Mouse (Mus musculus) megakaryocyte, embryonic 14.5 days (primary cell): Measurements from ENCODE around the gene Loxl3. TPM values are rescaled to one million over a fixed set of nuclear protein-coding genes. Genes with fewer than 3 reads are reported as not detected.

Experiments used
- H3K27me3 ChIP-seq: replicated peaks from 2 replicates; pipeline ENCODE3; 2012; ENCODE audit warnings: inconsistent platforms
- H3K36me3 ChIP-seq: replicated peaks from 2 replicates; pipeline ENCODE3; 2012; ENCODE audit warnings: low read length, inconsistent platforms, mixed read lengths
- H3K4me1 ChIP-seq: 2 replicates; pipeline ENCODE4 v1.6.1; 2012; ENCODE audit warnings: inconsistent platforms
- H3K4me3 ChIP-seq: replicated peaks from 2 replicates; pipeline ENCODE3; 2012; ENCODE audit warnings: moderate library complexity, mild to moderate bottlenecking, inconsistent platforms
- H3K9me3 ChIP-seq: 2 replicates; pipeline ENCODE4 v1.6.1; 2012; ENCODE audit warnings: inconsistent platforms
- FLI1 ChIP-seq: IDR thresholded peaks from 2 replicates; pipeline ENCODE4 v1.6.1; 2012; ENCODE audit warnings: low read length, inconsistent platforms, mixed read lengths
- GATA1 ChIP-seq: IDR thresholded peaks from 3 replicates; pipeline ENCODE4 v1.6.1; 2012; ENCODE audit warnings: mixed read lengths, low read length, inconsistent platforms, borderline replicate concordance
- polyA plus RNA-seq: library from polyadenylated mRNA; stranded (reverse); fragments of >175 nt; gene quantifications from 2 replicates; pipeline ENCODE4 v1.2.3, GENCODE M21; 2012; ENCODE audit warnings: low replicate concordance; ENCODE audit not compliant: insufficient read depth

The Loxl3 gene
- polyA plus RNA-seq, 1 experiment: 4.2 TPM

DNA sequence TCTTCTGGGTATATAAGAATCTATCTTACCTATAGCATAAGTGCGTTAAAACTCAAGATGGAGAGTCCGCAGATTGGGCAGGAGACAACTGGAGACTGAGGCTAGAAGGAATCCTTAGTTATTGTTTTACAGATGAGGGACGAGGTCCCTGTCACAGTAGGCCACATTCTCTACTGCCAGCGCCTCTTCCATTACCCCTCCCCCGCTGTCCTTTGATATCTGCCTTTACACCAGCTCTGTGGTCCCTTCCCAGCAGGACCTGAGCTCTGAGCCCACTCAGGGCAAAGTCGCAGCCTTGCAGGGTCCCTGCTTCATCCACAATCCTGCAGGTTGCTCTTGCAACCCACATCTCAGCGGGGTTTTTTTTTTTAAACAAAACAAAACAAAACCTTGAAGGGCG, 34.2 kb downstream of the Loxl3 start:
- peak overlapping the region; percentile 19 for H3K4me3 ChIP-seq
- TF ChIP-seq GATA1 (no peak), FLI1 (no peak)
- H3K4me1 ChIP-seq: peaks cover 62% of the 10 kb centered on the region
- peaks cover 28% of the 10 kb centered on the region for H3K36me3 ChIP-seq
- H3K9me3 ChIP-seq: no peaks in the 10 kb centered on the region
- H3K27me3 ChIP-seq: peaks cover 95% of the 10 kb centered on the region

DNA sequence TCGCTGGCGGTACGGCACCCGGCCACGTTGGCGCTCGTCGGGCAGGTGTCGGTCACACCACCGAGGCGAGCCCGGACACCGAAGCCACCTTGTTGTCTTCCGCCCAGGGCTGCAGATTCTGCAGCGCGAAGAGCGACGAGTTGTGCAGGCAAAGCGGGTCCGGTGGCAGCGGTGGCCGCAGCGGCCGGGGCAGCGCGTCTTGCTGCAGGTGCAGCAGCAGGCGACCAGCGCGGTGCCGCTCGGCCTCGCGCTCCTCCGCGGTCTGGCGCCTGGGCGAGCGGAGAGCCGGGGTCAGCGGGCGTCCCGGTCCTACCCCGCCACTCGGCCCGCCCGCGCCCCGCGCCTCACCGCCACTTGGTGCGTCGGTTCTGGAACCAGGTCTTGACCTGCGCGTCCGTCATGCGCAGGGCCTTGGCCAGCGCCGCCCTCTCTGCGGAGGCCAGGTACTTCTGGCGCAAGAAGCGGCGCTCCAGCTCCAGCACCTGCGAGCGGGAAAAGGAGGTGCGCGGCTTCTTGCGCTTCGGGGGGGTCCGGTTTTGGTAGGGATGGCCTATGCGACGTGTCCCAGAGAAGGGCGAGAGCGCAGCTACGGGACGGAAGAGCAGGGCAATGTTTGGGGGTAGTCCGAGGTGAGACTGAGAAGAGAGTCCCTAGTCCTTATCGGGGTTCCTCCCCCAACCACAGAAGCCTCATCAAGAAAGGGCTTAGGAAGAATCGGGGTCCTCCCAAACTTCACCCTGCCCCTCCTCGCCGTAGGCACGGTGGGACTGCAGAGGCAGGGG, 34.9 kb downstream of the Loxl3 start:
- TF ChIP-seq FLI1 (no peak), GATA1 (no peak)
- peak overlapping the region; percentile 88 for H3K4me3 ChIP-seq
- no peaks in the 10 kb centered on the region for H3K9me3 ChIP-seq
- peaks cover 95% of the 10 kb centered on the region for H3K27me3 ChIP-seq
- peaks cover 57% of the 10 kb centered on the region for H3K4me1 ChIP-seq
- H3K36me3 ChIP-seq: peaks cover 22% of the 10 kb centered on the region

DNA sequence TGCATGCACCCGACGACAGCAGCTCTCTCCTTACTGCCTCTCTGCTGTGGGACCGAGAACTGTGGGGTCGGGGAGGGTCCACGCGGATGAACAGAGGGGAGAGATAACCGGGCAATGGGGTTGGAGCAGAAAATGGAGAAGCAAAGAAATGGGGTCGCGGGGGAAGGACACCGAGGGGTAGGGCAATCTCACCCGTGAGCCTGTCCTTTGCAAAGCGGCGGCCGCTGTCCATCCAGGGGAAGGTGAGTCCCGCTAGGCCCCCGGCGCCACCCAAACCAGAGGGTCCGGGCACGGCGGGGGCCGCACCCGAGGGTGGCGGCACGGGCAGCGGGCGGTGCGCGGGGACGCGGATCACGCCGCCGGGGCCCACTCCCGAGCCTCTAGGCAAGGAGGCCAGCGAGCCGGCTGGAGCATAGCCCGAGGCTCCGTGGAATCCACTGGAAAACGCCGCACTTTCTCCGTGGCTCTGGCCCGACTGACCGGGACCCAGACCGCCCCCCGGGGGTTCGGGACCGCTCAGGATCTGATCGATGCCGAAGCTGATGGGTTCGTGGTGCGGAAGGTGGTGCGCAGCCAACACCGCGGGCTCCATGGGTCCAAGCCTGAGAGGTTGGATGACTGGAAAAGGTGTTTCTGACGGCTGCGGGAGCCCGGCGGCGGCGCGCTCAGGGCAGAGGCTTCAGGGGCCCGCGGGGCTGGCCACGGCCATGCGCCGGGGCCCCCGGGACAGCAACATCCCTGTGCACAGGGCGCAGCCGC, 35.7 kb downstream of the Loxl3 start:
- no peak for TF ChIP-seq FLI1
- no peak for TF ChIP-seq GATA1
- Histone ChIP-seq H3K4me3 (peak overlapping the region; percentile 88), H3K27me3 (peaks cover 95% of the 10 kb centered on the region)

DNA sequence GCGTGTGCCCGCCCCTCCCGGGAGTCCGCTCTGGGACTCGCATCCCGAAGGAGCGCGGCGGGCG, 36.1 kb downstream of the Loxl3 start, which contains the start of gene Tlx2:
TSS of gene Tlx2 (minus strand) at position 47 of the 64 bp plus-strand sequence.
- H3K36me3 ChIP-seq: peaks cover 13% of the 10 kb centered on the region
- peaks cover 52% of the 10 kb centered on the region for H3K4me1 ChIP-seq
- TF ChIP-seq GATA1: no peak
- TF ChIP-seq FLI1: no peak
- peaks cover 92% of the 10 kb centered on the region for H3K27me3 ChIP-seq
- no peaks in the 10 kb centered on the region for H3K9me3 ChIP-seq
- H3K4me3 ChIP-seq: peak within 1 kb of the TSS; percentile 88

More for the DNA sequence above, 35.7 kb downstream of the Loxl3 start:
- H3K36me3 ChIP-seq: peaks cover 15% of the 10 kb centered on the region
- no peaks in the 10 kb centered on the region for H3K9me3 ChIP-seq
- H3K4me1 ChIP-seq: peaks cover 53% of the 10 kb centered on the region

DNA sequence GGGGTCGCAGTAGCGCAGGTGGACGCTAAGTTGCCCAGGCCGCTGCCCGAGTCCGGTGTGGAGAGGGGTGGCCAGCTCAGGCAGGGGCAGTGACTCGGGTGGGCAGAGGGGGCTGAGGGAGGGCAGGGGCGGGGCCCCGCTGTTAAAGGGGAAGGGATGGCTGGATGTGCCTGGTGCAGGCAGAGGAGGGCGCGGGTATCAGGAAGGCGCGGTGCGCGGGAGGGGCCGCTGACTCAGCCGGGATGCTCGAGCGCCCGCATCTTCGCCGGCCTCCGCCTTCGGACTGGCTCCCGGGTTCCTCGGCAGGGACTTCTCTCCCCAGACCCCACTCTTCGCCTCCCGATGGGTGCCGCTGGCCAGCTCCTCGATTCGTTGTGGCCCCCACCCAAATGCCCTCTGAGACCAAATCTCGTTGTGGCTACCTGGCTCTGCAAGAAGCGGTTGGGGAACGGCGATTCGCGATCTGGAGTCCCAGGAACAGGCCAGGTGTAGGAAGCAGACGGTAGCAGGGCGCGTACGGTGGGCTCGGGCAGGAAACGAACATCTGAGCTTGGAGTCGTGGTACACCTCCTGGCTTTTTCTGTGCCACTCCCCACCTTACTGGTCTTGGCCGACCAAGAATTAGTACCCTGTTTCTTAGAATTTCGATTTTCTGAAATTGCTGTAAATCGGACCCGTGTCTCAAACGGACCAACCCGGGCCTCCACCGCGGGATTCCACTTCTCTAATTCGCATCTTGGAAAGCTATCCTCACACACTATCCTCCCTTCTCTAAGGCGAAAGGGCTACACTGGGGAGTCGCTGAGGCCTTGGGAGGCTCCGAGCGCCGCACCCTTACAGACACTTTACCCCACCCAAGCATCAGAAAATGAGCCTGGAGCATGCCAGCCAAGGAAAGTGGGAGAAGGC, 36.6 kb downstream of the Loxl3 start:
- Histone ChIP-seq H3K36me3 (peaks cover 13% of the 10 kb centered on the region), H3K9me3 (no peaks in the 10 kb centered on the region), H3K27me3 (peaks cover 89% of the 10 kb centered on the region), H3K4me1 (peaks cover 52% of the 10 kb centered on the region), H3K4me3 (peak overlapping the region; percentile 88)
- TF ChIP-seq GATA1: no peak
- no peak for TF ChIP-seq FLI1

DNA sequence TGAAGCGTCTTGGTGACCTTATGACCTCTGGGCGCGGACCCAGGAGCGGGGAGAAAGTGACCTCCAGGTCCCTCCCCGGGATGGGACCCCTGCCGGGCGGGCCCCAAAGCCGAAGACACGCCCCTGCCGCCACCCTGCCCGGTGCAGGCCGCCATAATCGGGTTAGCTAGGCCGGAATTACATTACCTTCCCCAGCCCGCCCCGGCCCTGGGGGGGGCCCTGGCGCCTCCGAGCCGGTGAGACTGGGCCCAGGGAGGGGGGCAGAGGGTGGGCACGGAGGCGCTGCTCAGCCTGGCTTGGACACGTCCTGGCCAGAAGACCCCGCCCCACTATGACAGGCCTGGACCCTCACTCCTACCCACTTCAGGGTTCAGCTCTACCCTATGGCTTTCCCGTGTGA, 37.2 kb downstream of the Loxl3 start:
- TF ChIP-seq GATA1 (no peak), FLI1 (no peak)
- Histone ChIP-seq H3K4me3 (peak overlapping the region; percentile 19), H3K4me1 (peaks cover 47% of the 10 kb centered on the region), H3K27me3 (peaks cover 87% of the 10 kb centered on the region), H3K9me3 (no peaks in the 10 kb centered on the region), H3K36me3 (peaks cover 9% of the 10 kb centered on the region)

DNA sequence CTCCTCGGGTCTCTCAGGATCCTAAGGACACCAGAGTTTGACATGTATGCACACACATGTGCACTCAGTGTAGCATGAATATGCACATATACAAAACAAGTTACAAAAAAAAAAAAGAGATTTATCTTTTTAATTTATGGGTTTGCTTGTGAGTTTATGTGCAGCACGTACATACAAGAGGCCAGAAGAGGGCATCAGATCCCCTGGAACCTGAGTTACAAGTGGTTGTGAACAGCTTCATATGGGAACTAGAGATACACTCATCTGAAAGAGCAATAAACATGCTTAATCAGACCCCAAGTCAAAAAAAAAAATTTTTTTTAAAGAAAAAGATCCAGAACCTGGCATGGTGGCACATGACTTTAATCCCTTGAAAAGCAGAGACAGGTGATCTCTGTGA, 41.0 kb downstream of the Loxl3 start:
- peaks cover 57% of the 10 kb centered on the region for H3K27me3 ChIP-seq
- H3K4me3 ChIP-seq: no peak overlapping the region
- H3K36me3 ChIP-seq: peaks cover 5% of the 10 kb centered on the region
- TF ChIP-seq FLI1 (no peak), GATA1 (no peak)
- H3K4me1 ChIP-seq: peaks cover 45% of the 10 kb centered on the region
- H3K9me3 ChIP-seq: no peaks in the 10 kb centered on the region

DNA sequence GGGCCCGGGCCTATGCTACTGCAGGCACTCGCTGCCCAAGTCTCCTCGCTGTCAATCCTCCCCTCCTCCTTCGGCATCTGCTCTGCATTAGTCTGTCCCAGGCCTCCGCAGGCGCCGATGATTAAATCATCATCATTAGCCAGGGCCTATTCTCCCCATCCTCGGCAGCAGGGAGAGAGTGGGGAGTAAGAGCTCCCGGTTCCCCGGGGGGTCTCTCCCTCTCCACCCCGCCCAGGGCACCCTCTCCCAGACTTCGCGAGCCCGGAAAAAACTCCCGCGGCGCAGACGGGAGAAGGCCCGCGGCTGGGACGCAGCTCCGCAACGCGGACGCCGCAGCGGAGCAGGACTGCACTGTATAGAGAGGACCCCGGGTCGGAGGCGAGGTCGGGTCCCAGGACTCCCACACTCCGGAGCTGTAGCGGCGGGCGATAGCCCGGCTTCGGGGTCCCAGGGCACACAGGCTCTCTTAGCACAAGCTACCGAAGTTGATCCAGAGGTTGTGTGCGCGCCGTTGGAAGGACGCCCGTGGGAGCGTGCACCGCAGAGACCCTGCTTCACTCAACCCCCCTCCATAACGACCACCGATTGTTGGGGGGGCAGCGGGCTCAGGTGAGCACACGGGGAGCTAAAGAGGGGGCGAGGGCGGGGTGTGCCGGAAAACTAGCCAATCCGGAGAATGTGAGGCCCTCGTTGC, 43.8 kb downstream of the Loxl3 start, which contains the start of gene Pcgf1:
TSS of gene Pcgf1 (plus strand) at position 240 of the 694 bp plus-strand sequence.
- Histone ChIP-seq H3K36me3 (peaks cover 30% of the 10 kb centered on the region), H3K4me1 (peaks cover 23% of the 10 kb centered on the region), H3K4me3 (peak within 1 kb of the TSS; percentile 99), H3K9me3 (no peaks in the 10 kb centered on the region), H3K27me3 (peaks cover 32% of the 10 kb centered on the region)
- no peak for TF ChIP-seq GATA1
- no peak for TF ChIP-seq FLI1

DNA sequence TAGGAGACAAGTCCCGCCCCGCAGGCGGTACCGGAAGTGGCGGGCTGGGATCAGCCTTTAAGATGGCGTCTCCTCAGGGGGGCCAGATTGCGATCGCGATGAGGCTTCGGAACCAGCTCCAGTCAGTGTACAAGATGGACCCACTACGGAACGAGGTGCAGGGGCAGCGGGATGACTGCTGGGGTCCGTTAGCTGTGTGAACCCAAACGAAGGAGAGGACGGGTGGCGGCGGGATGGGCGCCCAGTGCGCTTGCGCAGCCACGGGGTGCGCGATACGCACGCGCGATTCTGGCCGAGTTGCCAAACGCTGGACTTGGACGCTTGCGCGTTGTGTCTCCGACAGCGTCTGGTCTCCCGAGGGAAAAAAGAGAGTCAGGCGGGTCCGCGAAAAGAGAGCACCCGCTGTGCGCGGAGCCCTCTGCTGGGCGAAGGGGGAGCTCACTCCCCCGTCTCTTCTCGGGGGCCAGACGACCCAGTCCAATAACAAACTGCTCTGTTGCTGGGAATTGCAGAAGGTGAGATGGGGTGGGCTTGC, 44.4 kb downstream of the Loxl3 start:
- Histone ChIP-seq H3K9me3 (no peaks in the 10 kb centered on the region), H3K36me3 (peaks cover 32% of the 10 kb centered on the region), H3K4me3 (peak overlapping the region; percentile 99), H3K27me3 (peaks cover 31% of the 10 kb centered on the region), H3K4me1 (peaks cover 23% of the 10 kb centered on the region)
- TF ChIP-seq FLI1 (peak; percentile 63), GATA1 (peak; percentile 88)
